ENCODE assay signal across 19 mouse cellular contexts in the genomic region with DNA sequence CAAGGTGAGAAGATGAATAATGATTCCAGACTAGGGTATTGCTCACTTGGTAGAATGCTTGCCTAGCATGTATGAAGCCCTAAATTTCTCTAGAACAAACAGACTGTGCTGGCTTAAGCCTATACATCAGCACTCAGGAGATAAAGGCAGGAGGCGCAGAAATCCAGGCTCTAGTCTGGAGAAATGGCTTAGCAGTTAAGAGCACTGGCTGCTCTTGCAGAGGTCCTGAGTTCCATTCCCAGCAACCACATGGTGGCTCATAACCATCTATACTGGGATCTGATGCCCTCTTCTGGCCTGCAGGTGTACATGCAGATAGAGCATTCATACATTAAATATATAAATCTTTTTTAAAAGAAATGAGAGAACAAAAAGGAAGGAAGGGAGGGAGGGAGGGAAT. TPM values are rescaled to one million over a fixed set of nuclear protein-coding genes. Genes with fewer than 3 reads are reported as not detected.
DNase-seq lines count a peak whose midpoint lies in the region; ATAC-seq and TF ChIP-seq lines count a peak whose summit lies in the region.
"Had no signal": no experiment of that assay in that cellular context is flagged by ENCODE, and none has a peak within 500 bp of the region (broad histone marks: within the 10 kb centered on the region; RNA-seq: fewer than 3 reads in every experiment).

No protein-coding gene starts in this region.

- peaks cover 52% of the 10 kb centered on the region for H3K36me3 ChIP-seq in kidney, postnatal 0 days (ENCODE audit: insufficient read depth, low read length)
- peaks cover 38% of the 10 kb centered on the region for H3K36me3 ChIP-seq in lung, postnatal 0 days (ENCODE audit: insufficient read depth, low read length)

- H3K9me3 ChIP-seq in kidney, postnatal 0 days (replicated peaks; ENCODE audit: low read length) = no peaks in the 10 kb centered on the region
- H3K9me3 ChIP-seq in lung, postnatal 0 days (ENCODE audit: low read length) = no peaks in the 10 kb centered on the region
- H3K9me3 ChIP-seq: embryonic facial prominence, embryonic 10.5 days; hindbrain, embryonic 10.5 days; megakaryocyte, embryonic 14.5 days had no signal

- TF ChIP-seq CTCF in gastrocnemius, adult 2 months (IDR thresholded peaks at IDR 0.05) = peak; percentile 30; the same call in 1 of the 2 replicates
- peak; percentile 55 for TF ChIP-seq CTCF in kidney, postnatal 0 days (IDR thresholded peaks at IDR 0.05; ENCODE audit: low read depth)
- peak; percentile 55 for TF ChIP-seq CTCF in lung, postnatal 0 days (IDR thresholded peaks at IDR 0.05)

- H3K4me1 ChIP-seq in kidney, postnatal 0 days (replicated peaks; ENCODE audit: insufficient read depth, low read length) = no peaks in the 10 kb centered on the region
- 0 out of 2 replicates have a peak, but pooled peaks cover 7% of the 10 kb centered on the region for H3K4me1 ChIP-seq in lung, postnatal 0 days (ENCODE audit: insufficient read depth, low read depth, low read length)

- H3K27ac ChIP-seq in gastrocnemius, adult 2 months = no peak overlapping the region
- H3K27ac ChIP-seq in kidney, postnatal 0 days = no peak overlapping the region
- no peak overlapping the region for H3K27ac ChIP-seq in lung, postnatal 0 days (ENCODE audit: low read length)
- H3K27ac ChIP-seq: embryonic facial prominence, embryonic 10.5 days; hindbrain, embryonic 10.5 days had no signal

- no peak overlapping the region for H3K9ac ChIP-seq in kidney, postnatal 0 days (ENCODE audit: low read depth, low read length)
- H3K9ac ChIP-seq in lung, postnatal 0 days (replicated peaks; ENCODE audit: low read depth) = no peak overlapping the region

- WGBS in kidney, postnatal 0 days = 100% methylated on average over 1 of the region's 1 CpGs
- 100% methylated on average over 1 of the region's 1 CpGs for WGBS in lung, postnatal 0 days

- intact Hi-C loops in gastrocnemius, adult 2 months (cut with DNase I) = loop anchor here (5.0 kb wide), 1 partner anchor 145 kb away; no protein-coding TSS in a partner anchor
- intact Hi-C loops in gastrocnemius, postnatal 36 days (cut with DNase I) = no loop called here

- no peak for ATAC-seq in kidney, postnatal 0 days (replicated peaks; ENCODE audit: low FRiP score, low read depth)
- ATAC-seq in lung, postnatal 0 days = no peak
- ATAC-seq: CD4-positive, CD25-positive, alpha-beta regulatory T cell, adult 4 months; forebrain, embryonic 16.5 days had no signal

- TF ChIP-seq EP300 in lung, postnatal 0 days (IDR thresholded peaks at IDR 0.05) = no peak

- no peak overlapping the region for H3K4me3 ChIP-seq in gastrocnemius, adult 2 months
- no peak overlapping the region for H3K4me3 ChIP-seq in kidney, postnatal 0 days (replicated peaks; ENCODE audit: low read depth, low read length)
- H3K4me3 ChIP-seq in lung, postnatal 0 days (ENCODE audit: low read depth, low read length) = no peak overlapping the region
- H3K4me3 ChIP-seq: embryonic facial prominence, embryonic 10.5 days; hindbrain, embryonic 10.5 days; megakaryocyte, embryonic 14.5 days had no signal

- no peaks in the 10 kb centered on the region for H3K27me3 ChIP-seq in kidney, postnatal 0 days (ENCODE audit: insufficient read depth, low read length)
- H3K27me3 ChIP-seq in lung, postnatal 0 days (replicated peaks; ENCODE audit: insufficient read depth, low read length) = no peaks in the 10 kb centered on the region
- H3K27me3 ChIP-seq: megakaryocyte, embryonic 14.5 days had no signal

- no peak overlapping the region for H3K4me2 ChIP-seq in kidney, postnatal 0 days (ENCODE audit: low read length)
- H3K4me2 ChIP-seq in lung, postnatal 0 days (replicated peaks; ENCODE audit: low read depth, low read length) = no peak overlapping the region

- DNase-seq in gastrocnemius, adult 2 months = no peak
- DNase-seq in gastrocnemius, postnatal 36 days = no peak
- no peak for DNase-seq in kidney, postnatal 0 days (ENCODE audit: low spot score)
- no peak for DNase-seq in kidney, adult 8-10 months
- DNase-seq in lung, postnatal 0 days (ENCODE audit: low spot score) = no peak
- DNase-seq in lung, postnatal 36 days = no peak
- DNase-seq in frontal cortex, adult 2 months (ENCODE audit: extremely low spot score in 1 of 2, low spot score in 1 of 2) = no peak
- DNase-seq: adrenal gland, adult 2 months; cerebellum, adult 11 months; cerebellum, adult 9-11 months; kidney, adult 9 months; kidney, postnatal 25 days; midbrain, embryonic 14.5 days; thymus, postnatal 25 days had no signal

RNA-seq across cellular contexts. Expression of gene Akr1a1, which starts 9.4 kb away (rescaled TPM):
- total RNA-seq in gastrocnemius, adult 2 months (2021) = 100 to 1,000 TPM; 178 to 196 TPM
- 100 to 1,000 TPM; 169 to 180 TPM for total RNA-seq in gastrocnemius, postnatal 36 days (2021)
- 966 and 1,010 TPM in 2 replicates for polyA plus RNA-seq in kidney, postnatal 0 days (2015; fragmentation: Nextera tagmentation; extraction: Ambion mirVana)
- 699 and 734 TPM in 2 replicates for polyA plus RNA-seq in lung, postnatal 0 days (2015; fragmentation: Nextera tagmentation; extraction: Ambion mirVana)
- polyA plus RNA-seq in frontal cortex, adult 2 months (2012; rRNA removed) = 464 and 487 TPM in 2 replicates

RNA-seq across cellular contexts. Expression of gene Nasp, which starts 14.3 kb away (rescaled TPM):
- 10 to 100 TPM; 11.5 to 11.8 TPM for total RNA-seq in gastrocnemius, adult 2 months (2021)
- 10 to 100 TPM in 1 of 2 experiments, 1 to 10 TPM in 1; 9.8 to 12.4 TPM for total RNA-seq in gastrocnemius, postnatal 36 days (2021)
- polyA plus RNA-seq in kidney, postnatal 0 days (2015; fragmentation: Nextera tagmentation; extraction: Ambion mirVana) = 82.7 and 89.6 TPM in 2 replicates
- polyA plus RNA-seq in lung, postnatal 0 days (2015; fragmentation: Nextera tagmentation; extraction: Ambion mirVana) = 22.5 and 24.5 TPM in 2 replicates
- 24.1 and 28.1 TPM in 2 replicates for polyA plus RNA-seq in frontal cortex, adult 2 months (2012; rRNA removed)

RNA-seq across cellular contexts. Expression of gene Prdx1, which starts 43.3 kb away (rescaled TPM):
- 100 to 1,000 TPM; 260 to 273 TPM for total RNA-seq in gastrocnemius, adult 2 months (2021)
- 100 to 1,000 TPM; 190 to 226 TPM for total RNA-seq in gastrocnemius, postnatal 36 days (2021)
- 2,101 and 2,104 TPM in 2 replicates for polyA plus RNA-seq in kidney, postnatal 0 days (2015; fragmentation: Nextera tagmentation; extraction: Ambion mirVana)
- polyA plus RNA-seq in lung, postnatal 0 days (2015; fragmentation: Nextera tagmentation; extraction: Ambion mirVana) = 1,065 and 1,091 TPM in 2 replicates
- 212 and 256 TPM in 2 replicates for polyA plus RNA-seq in frontal cortex, adult 2 months (2012; rRNA removed)

RNA-seq across cellular contexts. Expression of gene Ccdc17, which starts 45.6 kb away (rescaled TPM):
- total RNA-seq in gastrocnemius, adult 2 months (2021) = 1 to 10 TPM; 1.4 to 2.0 TPM
- total RNA-seq in gastrocnemius, postnatal 36 days (2021) = 1 to 10 TPM; 1.6 to 2.2 TPM
- polyA plus RNA-seq in kidney, postnatal 0 days (2015; fragmentation: Nextera tagmentation; extraction: Ambion mirVana) = 5.9 and 7.9 TPM in 2 replicates
- polyA plus RNA-seq in lung, postnatal 0 days (2015; fragmentation: Nextera tagmentation; extraction: Ambion mirVana) = 46.2 and 47.5 TPM in 2 replicates
- 5.4 and 5.9 TPM in 2 replicates for polyA plus RNA-seq in frontal cortex, adult 2 months (2012; rRNA removed)
